Mouse (Mus musculus) hindbrain, embryonic 12.5 days (tissue): ENCODE results near the gene Ttc7b. TPM values are rescaled to one million over a fixed set of nuclear protein-coding genes. Genes with fewer than 3 reads are reported as not detected.

Experiments used
- ATAC-seq: fragments of 200-750 bp; cut with Nextera tagmentation; 2 replicates; pipeline ENCODE4 v1.8.0; 2017; ENCODE audit warnings: moderate TSS enrichment; ENCODE audit not compliant: low FRiP score
- H3K27ac ChIP-seq: fragments of 300-500 bp; sonication (generic); 2 replicates; pipeline ENCODE4 v1.5.1; 2016; ENCODE audit warnings: mild to moderate bottlenecking
- H3K27me3 ChIP-seq: fragments of 300-500 bp; sonication (generic); 2 replicates; pipeline ENCODE4 v1.6.1; 2016; ENCODE audit warnings: mild to moderate bottlenecking
- H3K36me3 ChIP-seq: fragments of 300-500 bp; sonication (generic); 2 replicates; pipeline ENCODE4 v1.6.1; 2016; ENCODE audit warnings: mild to moderate bottlenecking
- H3K4me1 ChIP-seq: fragments of 300-500 bp; sonication (generic); 2 replicates; pipeline ENCODE4 v1.6.1; 2016
- H3K4me2 ChIP-seq: fragments of 300-500 bp; sonication (generic); replicated peaks from 2 replicates; pipeline ENCODE4 v1.6.1; 2016; ENCODE audit warnings: mild to moderate bottlenecking
- H3K4me3 ChIP-seq: fragments of 300-500 bp; sonication (generic); 2 replicates; pipeline ENCODE4 v1.5.1; 2016; ENCODE audit warnings: mild to moderate bottlenecking
- H3K9ac ChIP-seq: fragments of 300-500 bp; sonication (generic); 2 replicates; pipeline ENCODE4 v1.6.1; 2016; ENCODE audit warnings: mild to moderate bottlenecking, moderate library complexity
- H3K9me3 ChIP-seq: fragments of 300-500 bp; sonication (generic); replicated peaks from 2 replicates; pipeline ENCODE4 v1.6.1; 2016; ENCODE audit warnings: mild to moderate bottlenecking
- WGBS: fragments of 180-500 bp; shearing (Covaris S2); methylation state at CpG from one replicate; pipeline ENCODE4 v1.1.7; 2016; 5-methylcytosine and 5-hydroxymethylcytosine counted together
- polyA plus RNA-seq: library from polyadenylated mRNA; unstranded; fragments of >200 nt; fragmentation: Nextera tagmentation; extraction: Ambion mirVana; gene quantifications from 2 replicates; pipeline ENCODE4 v1.2.1, GENCODE M21; 2016

The Ttc7b gene
- polyA plus RNA-seq, 1 experiment from 2014 or later: 6.1 TPM

GRCm38 (mm10) chr12:100441609-100442008, 79.0 kb downstream of the Ttc7b start:
- no peaks in the 10 kb centered on the region for H3K4me1 ChIP-seq

DNA sequence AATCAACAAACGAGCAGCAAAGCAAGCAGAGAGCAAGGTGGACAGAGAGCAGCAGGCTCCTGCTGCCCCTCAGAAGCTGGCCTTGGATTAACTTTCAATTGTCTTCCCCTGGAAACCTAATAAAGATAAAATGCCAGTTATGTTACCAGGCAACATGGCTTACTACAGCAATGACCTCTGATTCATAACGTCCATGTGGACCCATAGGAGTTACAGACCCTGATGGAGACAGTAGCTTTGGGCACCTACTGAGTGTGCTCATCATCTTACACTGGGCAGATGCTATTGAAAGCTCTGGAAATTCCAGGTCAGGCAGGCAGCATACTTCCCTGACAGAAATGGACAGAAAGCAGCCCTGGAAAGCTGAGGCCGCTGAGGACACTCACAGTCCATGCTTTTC, 80.7 kb downstream of the Ttc7b start:
- H3K27ac ChIP-seq: no peak overlapping the region
- no peak for ATAC-seq
- no peak overlapping the region for H3K4me3 ChIP-seq
- no peaks in the 10 kb centered on the region for H3K9me3 ChIP-seq
- 78% methylated on average over 3 of the region's 3 CpGs for whole genome bisulfite sequencing
- no peaks in the 10 kb centered on the region for H3K27me3 ChIP-seq
- H3K36me3 ChIP-seq: no peaks in the 10 kb centered on the region; the same call in 1 of the 2 replicates
- H3K4me1 ChIP-seq: no peaks in the 10 kb centered on the region
- H3K4me2 ChIP-seq: no peak overlapping the region
- no peak overlapping the region for H3K9ac ChIP-seq

More at GRCm38 (mm10) chr12:100441609-100442008, 79.0 kb downstream of the Ttc7b start:
- Histone ChIP-seq H3K9me3 (no peaks in the 10 kb centered on the region), H3K36me3 (peaks cover 6% of the 10 kb centered on the region; the same call in 1 of the 2 replicates), H3K27ac (no peak overlapping the region), H3K9ac (no peak overlapping the region), H3K27me3 (no peaks in the 10 kb centered on the region), H3K4me2 (no peak overlapping the region), H3K4me3 (no peak overlapping the region)
- ATAC-seq: no peak
- 95% methylated on average over 4 of the region's 4 CpGs for WGBS

- 85% methylated on average over 4 of the region's 4 CpGs for WGBS
- Histone ChIP-seq H3K36me3 (no peaks in the 10 kb centered on the region; the same call in 1 of the 2 replicates), H3K9me3 (no peaks in the 10 kb centered on the region), H3K4me1 (no peaks in the 10 kb centered on the region), H3K27ac (no peak overlapping the region), H3K4me3 (no peak overlapping the region), H3K27me3 (no peaks in the 10 kb centered on the region), H3K4me2 (no peak overlapping the region), H3K9ac (no peak overlapping the region)
- ATAC-seq: no peak
These were observed 81.4 kb downstream of the Ttc7b start for GRCm38 (mm10) chr12:100439145-100439755.

DNA sequence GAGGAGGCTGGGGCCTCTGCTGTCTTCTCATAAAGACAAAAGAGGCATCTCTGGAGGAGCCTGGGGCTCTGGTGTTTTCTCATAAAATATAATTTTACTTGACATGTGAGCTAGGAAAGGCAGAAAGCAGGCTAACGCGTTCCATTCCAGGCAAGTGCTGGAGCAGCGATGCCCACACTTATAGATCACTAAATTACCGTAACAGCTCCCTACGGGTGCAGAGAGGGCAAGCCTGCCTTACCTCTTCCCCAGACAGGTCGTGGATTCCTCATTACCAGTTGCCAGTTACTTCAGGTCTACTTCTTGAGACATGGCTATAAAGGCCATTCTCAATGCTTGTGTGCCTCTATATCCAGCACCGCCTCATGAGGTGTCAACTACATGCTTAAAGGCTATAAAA, 82.1 kb downstream of the Ttc7b start:
- Histone ChIP-seq H3K27me3 (no peaks in the 10 kb centered on the region), H3K4me1 (no peaks in the 10 kb centered on the region), H3K9me3 (no peaks in the 10 kb centered on the region), H3K9ac (no peak overlapping the region), H3K27ac (no peak overlapping the region), H3K4me2 (no peak overlapping the region), H3K4me3 (no peak overlapping the region), H3K36me3 (no peaks in the 10 kb centered on the region; the same call in 1 of the 2 replicates)
- WGBS: 78% methylated on average over 7 of the region's 7 CpGs
- ATAC-seq: no peak

DNA sequence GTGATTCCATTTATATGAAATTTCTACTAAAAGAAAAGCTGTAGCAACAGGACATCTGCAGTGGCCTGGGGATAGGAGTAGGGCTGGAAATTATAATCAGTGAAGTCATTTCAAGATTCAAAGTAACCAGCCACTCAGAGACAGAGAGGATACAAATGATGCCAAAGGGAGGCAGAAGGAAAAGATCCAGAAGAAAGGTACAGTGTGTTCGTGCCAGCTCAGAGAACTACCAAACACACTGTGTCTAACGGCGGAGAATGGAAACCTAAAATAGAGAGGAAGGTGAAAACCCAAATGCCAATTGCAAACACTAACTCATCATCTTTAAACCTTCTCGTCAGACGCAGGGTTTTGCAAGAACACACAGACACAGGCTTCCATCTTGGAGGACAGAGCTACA, 82.8 kb downstream of the Ttc7b start:
- WGBS: 93% methylated on average over 5 of the region's 5 CpGs
- H3K4me2 ChIP-seq: no peak overlapping the region
- ATAC-seq: no peak
- no peaks in the 10 kb centered on the region for H3K4me1 ChIP-seq
- H3K9ac ChIP-seq: no peak overlapping the region
- no peaks in the 10 kb centered on the region; the same call in 1 of the 2 replicates for H3K36me3 ChIP-seq
- H3K27me3 ChIP-seq: no peaks in the 10 kb centered on the region
- no peak overlapping the region for H3K4me3 ChIP-seq
- no peak overlapping the region for H3K27ac ChIP-seq
- H3K9me3 ChIP-seq: no peaks in the 10 kb centered on the region

DNA sequence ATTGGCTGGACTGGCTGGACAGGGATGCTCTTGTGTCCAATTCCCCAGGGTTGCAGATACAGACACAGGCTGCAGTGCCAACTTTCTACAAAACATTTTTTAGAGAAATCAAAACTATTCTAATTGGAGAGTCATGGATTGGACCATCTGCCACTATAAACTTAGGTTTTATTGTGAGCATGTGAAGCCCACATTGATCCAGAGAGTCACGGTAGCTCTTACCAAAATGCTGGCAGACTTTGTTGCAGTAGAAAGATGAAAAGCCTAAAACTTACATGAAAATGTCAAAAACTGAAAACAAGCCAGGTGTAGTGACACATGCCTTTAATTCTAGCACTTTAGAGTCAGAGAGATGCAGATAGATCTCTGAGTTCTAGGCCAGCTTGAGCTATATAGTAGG, 84.9 kb downstream of the Ttc7b start:
- Histone ChIP-seq H3K27me3 (no peaks in the 10 kb centered on the region), H3K27ac (no peak overlapping the region), H3K36me3 (no peaks in the 10 kb centered on the region; the same call in 1 of the 2 replicates), H3K9ac (no peak overlapping the region), H3K9me3 (no peaks in the 10 kb centered on the region), H3K4me1 (no peaks in the 10 kb centered on the region), H3K4me2 (no peak overlapping the region), H3K4me3 (no peak overlapping the region)
- 92% methylated on average over 1 of the region's 1 CpGs for WGBS
- ATAC-seq: no peak

DNA sequence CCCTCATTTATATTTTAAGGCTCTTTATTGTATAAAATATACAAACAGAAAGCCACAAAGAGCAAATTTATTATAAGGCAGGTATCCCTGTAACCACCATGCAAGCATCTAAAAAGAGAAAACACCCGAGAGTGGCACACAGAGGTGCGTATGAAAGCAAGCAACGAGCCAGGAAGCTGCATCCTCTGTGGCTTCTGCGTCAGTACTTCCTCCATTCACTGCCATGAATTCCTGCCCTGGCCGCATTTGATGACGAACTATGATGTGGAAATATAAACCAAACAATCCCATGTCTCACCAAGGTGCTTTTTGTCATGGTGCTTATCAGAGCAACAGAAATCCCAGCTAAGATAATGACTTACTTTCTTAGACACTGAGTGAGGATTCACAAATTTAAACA, 88.8 kb downstream of the Ttc7b start:
- 94% methylated on average over 6 of the region's 6 CpGs for WGBS
- Histone ChIP-seq H3K27me3 (no peaks in the 10 kb centered on the region), H3K4me3 (no peak overlapping the region), H3K4me2 (no peak overlapping the region), H3K27ac (no peak overlapping the region), H3K36me3 (no peaks in the 10 kb centered on the region; the same call in 1 of the 2 replicates), H3K9me3 (no peaks in the 10 kb centered on the region), H3K9ac (no peak overlapping the region), H3K4me1 (peaks cover 2% of the 10 kb centered on the region; the same call in 1 of the 2 replicates)
- no peak for ATAC-seq

DNA sequence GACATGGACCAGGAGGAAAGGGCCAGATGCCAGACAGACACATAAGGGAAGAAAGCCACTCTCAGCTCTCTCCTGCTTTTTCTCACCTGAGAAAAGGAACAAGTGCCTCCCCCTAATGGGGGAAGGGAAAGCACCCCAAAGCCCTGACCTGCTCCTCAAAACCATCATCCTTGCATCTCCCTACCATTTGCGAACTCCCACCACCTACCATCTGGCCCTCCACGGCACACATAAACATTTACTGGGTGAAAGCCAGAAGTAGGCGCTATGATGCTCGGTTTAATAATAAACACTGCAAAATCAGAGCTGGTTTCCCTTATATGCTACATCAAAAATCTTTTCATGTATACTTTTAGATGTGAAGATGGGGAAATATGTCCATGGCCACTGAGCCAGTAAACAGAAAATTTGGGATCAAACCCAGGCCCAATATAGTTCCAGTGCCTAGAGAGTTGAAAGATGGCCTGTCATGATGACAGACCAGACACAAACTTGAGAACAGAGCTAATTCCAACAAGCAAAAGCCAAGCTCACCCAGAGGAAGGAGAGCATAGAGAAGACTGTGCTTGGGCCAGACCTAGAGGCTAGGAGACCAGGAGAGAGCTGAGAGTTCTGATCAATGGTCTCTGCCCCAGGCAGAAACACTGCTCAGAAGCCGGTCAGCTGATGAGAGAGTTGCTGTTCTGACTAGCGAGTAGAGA, 91.1 kb downstream of the Ttc7b start:
- Histone ChIP-seq H3K4me3 (no peak overlapping the region), H3K4me2 (no peak overlapping the region), H3K4me1 (peaks cover 13% of the 10 kb centered on the region), H3K27me3 (no peaks in the 10 kb centered on the region), H3K27ac (no peak overlapping the region), H3K9me3 (no peaks in the 10 kb centered on the region), H3K36me3 (no peaks in the 10 kb centered on the region), H3K9ac (no peak overlapping the region)
- 93% methylated on average over 6 of the region's 6 CpGs for WGBS
- no peak for ATAC-seq

DNA sequence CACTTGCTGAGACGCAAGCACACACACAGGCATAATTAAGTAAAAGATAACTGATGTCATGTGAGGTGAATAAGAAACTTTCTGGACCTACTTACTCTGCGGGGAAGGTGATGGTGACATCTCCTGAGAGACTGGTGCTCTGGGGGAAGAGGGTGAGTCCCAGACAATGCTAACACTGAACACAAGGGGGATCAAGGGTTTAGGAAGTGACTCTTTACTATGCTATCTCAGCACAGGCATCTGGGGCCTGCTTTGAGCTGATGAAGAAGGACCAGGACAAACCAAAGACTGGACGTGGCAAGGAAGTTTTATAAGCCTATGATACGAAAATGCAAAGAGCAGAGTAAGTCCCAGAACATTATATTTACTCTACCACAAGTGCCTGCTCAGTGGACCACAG, 92.4 kb downstream of the Ttc7b start:
- H3K9ac ChIP-seq: no peak overlapping the region
- no peaks in the 10 kb centered on the region for H3K9me3 ChIP-seq
- no peak for ATAC-seq
- H3K4me3 ChIP-seq: no peak overlapping the region
- H3K4me1 ChIP-seq: peaks cover 13% of the 10 kb centered on the region
- no peak overlapping the region for H3K27ac ChIP-seq
- H3K27me3 ChIP-seq: no peaks in the 10 kb centered on the region
- H3K4me2 ChIP-seq: no peak overlapping the region
- WGBS: 89% methylated on average over 4 of the region's 4 CpGs
- H3K36me3 ChIP-seq: no peaks in the 10 kb centered on the region

GRCm38 (mm10) chr12:100426212-100426611, 94.4 kb downstream of the Ttc7b start:
- WGBS: 74% methylated on average over 4 of the region's 4 CpGs
- no peaks in the 10 kb centered on the region for H3K36me3 ChIP-seq
- no peaks in the 10 kb centered on the region for H3K27me3 ChIP-seq
- no peak overlapping the region for H3K27ac ChIP-seq
- H3K4me3 ChIP-seq: no peak overlapping the region
- peaks cover 13% of the 10 kb centered on the region for H3K4me1 ChIP-seq
- no peak for ATAC-seq
- no peak overlapping the region for H3K4me2 ChIP-seq
- H3K9me3 ChIP-seq: no peaks in the 10 kb centered on the region
- no peak overlapping the region for H3K9ac ChIP-seq

- no peak overlapping the region for H3K4me3 ChIP-seq
- H3K9ac ChIP-seq: no peak overlapping the region
- peaks cover 17% of the 10 kb centered on the region for H3K4me1 ChIP-seq
- no peak overlapping the region for H3K27ac ChIP-seq
- no peaks in the 10 kb centered on the region for H3K9me3 ChIP-seq
- no peak for ATAC-seq
- no peaks in the 10 kb centered on the region for H3K27me3 ChIP-seq
- no peak overlapping the region for H3K4me2 ChIP-seq
- no peaks in the 10 kb centered on the region for H3K36me3 ChIP-seq
- 87% methylated on average over 6 of the region's 6 CpGs for WGBS
These were observed 95.6 kb downstream of the Ttc7b start for GRCm38 (mm10) chr12:100425028-100425427.

DNA sequence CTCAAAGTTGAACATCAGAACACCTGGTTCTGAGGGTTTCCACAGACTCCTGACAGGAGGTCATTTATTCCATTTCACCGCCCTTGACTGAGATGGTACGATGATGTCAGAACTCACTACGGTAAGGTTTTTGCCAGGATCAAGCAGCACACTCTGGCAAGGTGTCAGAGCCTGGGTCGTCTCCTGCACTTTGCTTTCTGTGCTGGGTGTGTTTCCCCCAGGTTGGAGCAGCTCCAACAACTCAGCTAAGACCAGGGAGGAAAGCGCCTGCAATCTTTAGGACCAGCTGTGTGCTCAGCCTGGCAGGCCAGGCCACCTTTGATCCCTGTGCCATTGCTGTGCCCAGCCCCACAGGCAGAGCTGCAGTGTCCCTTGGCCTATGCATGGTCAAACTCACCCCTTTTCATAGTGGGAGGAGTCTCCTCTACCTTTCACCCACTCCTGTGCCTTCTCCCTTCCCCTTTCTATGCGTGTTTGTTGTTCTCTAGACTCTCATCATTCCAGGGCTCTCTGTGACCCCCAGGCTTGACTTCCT, 98.3 kb downstream of the Ttc7b start:
- no peak overlapping the region for H3K9ac ChIP-seq
- 87% methylated on average over 6 of the region's 6 CpGs for WGBS
- no peak overlapping the region for H3K4me3 ChIP-seq
- peaks cover 16% of the 10 kb centered on the region for H3K4me1 ChIP-seq
- no peaks in the 10 kb centered on the region for H3K9me3 ChIP-seq
- H3K4me2 ChIP-seq: no peak overlapping the region
- H3K27me3 ChIP-seq: no peaks in the 10 kb centered on the region
- no peak for ATAC-seq
- no peaks in the 10 kb centered on the region for H3K36me3 ChIP-seq
- no peak overlapping the region for H3K27ac ChIP-seq
